Mouse (Mus musculus) heart, adult 18-20 months (tissue): ENCODE measurements around the gene Tspan10. TPM values are rescaled to one million over a fixed set of nuclear protein-coding genes. Genes with fewer than 3 reads are reported as not detected.

ENCODE experiments used
- DNase-seq, 2 experiments: peaks; one replicate each; pipeline ENCODE4 v3.0.0; 2021 to 2022; ENCODE audit warnings: mixed read lengths in 1 of 2
- total RNA-seq, 2 experiments: library from RNA; stranded (reverse); gene quantifications; 2 replicates each; pipeline ENCODE4 v1.2.3; 2021

The Tspan10 gene
- total RNA-seq, 2 experiments from 2014 or later = 1.0 to 2.3 TPM

DNA sequence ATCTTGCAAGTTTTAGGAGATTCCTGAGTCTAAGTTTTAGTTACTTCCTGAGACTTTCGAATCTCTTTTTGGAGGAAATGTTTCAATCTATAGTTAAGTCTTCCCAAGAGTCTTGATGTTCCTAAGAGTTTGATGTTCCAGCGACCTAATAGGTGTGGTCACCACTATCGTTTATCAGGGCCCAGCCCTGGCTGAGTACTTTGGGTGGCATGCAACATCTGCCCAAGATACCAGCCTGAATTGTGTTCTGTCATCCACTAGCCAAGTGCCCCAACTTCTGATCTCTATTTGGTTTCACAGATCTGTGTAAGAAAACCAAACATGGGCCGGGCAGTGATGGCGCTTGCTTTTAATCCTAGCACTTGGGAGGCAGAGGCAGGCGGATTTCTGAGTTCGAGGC, 13.0 kb downstream of the Tspan10 start:
- no peak for DNase-seq

DNA sequence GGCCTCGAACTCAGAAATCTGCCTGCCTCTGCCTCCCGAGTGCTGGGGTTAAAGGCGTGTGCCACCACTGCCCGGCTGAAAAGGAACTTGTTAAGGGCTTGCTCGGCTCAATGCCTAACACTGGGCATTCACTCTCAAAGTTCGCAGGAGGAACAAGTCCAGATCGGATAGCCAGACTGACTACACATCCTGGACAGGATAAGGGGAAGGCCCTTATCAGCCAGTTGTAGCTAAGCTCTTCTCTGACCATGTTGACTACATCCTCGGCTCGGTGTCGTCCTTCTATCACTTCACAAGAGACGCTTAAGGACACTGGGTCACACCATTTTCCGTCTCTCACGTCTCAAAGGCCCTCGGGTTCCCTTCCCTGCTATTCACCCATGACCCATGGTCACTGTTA, 14.9 kb downstream of the Tspan10 start:
- DNase-seq = no peak

- DNase-seq = peak; percentile 84 to 86
Measured at GRCm38 (mm10) chr11:120457772-120458751, 15.6 kb downstream of the Tspan10 start, which contains the start of the genes Oxld1 and Ccdc137. TSS of gene Oxld1 (minus strand) at chr11:120458068. TSS of gene Ccdc137 (plus strand) at chr11:120458115.

DNA sequence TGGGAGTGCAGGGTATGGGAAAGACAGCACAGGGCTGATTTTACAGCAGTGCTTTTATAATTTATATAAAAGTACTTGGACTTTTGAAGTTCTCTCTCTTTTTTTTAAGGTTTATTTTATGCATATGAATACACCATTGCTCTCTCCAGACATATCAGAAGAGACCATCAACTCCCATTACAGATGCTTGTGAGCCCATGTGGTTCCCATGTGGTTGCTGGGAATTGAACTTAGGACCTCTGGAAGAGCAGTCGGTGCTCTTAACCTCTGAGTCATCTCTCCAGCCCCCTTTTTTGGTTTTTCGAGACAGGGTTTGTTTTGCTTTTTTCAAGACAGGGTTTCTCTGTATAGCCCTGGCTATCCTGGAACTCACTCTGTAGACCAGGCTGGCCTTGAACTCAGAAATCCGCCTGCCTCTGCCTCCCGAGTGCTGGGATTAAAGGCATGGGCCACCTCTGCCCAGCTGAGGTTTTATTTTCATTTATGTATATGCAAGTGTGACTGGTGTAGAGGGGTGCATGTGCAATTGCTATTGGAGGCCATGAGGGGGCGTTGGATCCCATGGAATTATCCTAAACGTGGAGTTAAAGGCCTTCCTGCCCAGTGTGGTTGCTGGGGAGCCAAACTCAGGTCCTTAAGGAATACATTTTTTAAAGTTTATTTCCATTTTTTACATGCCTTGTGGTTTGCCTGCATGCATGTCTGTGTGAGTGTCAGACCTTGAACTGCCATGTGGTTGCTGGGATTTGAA, 16.6 kb downstream of the Tspan10 start:
- DNase-seq = no peak

DNA sequence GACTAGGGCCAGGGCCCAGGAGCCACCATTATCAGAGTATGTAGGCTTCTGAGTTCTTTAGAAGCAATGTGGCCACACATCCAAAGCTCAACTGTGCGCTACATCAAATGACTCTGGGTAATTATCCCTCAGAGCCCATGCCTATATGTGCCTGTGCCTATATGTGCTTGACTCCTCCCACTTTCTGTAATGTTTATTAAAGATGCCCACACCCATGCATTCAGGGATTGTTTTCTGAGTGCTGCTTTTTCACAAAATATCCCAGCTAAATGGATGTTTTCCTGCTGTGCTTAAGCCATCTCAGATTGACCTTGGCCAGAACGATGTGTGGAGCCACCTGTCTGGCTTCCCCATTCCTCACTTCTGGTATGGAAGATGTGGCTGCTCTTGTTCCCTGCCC, 21.1 kb downstream of the Tspan10 start:
- no peak for DNase-seq

GRCm38 (mm10) chr11:120464365-120464764, 21.9 kb downstream of the Tspan10 start:
- no peak for DNase-seq

DNA sequence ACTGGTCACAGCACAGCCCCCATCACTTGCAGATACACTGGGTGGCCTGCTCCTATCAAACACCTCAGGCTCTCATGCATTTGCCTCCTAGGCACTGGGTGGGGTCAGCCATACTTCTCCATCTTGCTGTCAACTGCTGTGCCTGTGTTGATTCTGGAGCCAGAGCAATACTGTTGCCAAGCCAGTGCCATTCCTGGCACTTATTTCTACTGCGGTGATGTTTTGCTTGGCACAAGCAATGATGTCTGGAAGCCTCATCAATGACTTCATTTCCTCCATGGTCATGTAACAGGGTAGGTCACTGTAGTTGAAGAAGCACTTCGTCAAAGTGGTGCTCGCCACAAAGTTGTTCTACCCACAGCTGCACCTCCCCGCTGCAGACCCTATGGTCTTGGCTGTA, 23.1 kb downstream of the Tspan10 start:
- DNase-seq = peak in 1 of 2 experiments; percentile 23

- DNase-seq = peak; percentile 94 to 97
Measured at GRCm38 (mm10) chr11:120467051-120467735, 24.7 kb downstream of the Tspan10 start, which contains the start of gene Arl16. TSS of gene Arl16 (minus strand) at chr11:120467607.

- no peak for DNase-seq
Measured at GRCm38 (mm10) chr11:120467736-120468092, 25.3 kb downstream of the Tspan10 start.

GRCm38 (mm10) chr11:120472052-120472451, 29.6 kb downstream of the Tspan10 start:
- no peak for DNase-seq

DNA sequence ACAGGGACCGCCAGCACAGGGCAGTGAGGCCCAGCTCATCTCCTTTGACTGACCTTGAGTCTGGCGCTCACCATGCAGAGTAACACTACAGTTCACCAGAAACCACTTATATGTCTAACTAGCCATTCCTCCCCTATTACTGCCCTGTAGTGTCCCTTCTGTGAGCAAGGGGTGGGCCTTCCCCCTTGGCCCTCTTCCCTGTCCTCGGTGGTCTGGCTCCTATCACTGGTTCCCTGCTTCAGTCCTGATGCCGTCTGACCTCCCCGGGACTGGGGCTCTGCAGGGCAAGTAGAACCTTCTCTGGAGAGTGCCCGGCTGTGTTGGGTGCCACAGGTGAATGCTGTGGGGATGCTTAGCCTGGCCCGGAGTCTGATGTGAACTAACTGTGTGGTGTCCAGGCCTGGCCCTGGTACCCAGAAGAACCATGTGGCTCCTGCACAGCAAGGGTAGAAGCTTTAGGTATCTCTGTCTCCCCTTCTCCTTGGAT, 41.0 kb downstream of the Tspan10 start:
- DNase-seq = no peak

DNA sequence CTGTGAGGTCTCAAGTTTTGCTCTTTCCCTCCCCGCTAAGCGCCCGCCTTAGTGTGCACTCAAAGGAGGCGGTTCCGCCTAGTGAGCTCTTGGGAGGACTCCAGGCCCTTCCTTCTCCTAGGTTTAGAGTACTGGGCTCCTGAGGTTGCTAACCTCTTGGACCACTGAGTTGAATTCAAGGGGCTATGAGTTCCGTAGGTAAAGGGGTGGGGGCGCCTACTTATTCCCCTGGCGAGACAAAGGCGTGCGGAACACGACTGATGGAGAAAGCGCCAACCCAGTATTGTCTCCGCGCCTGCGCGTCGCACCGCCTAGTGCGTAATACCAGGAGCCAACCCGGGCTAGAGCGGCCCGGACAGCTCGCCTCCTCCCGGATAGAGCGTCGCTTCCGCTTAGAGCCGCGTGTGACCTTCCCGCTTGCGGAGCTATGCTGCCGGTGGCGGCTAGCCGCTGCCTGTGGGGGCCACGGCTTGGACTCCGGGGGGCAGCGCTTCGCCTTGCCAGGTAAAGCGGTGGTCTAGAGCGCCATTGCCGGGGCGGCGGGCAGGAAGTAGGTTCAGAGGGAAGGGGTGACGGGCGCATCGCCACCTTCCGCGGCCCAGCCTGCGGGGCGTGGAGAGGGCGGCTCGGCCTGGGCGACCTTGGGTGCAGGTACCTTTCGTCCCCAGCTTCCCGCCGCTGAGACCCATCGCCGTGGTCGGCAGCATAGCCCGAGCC, 42.0 kb downstream of the Tspan10 start, which contains the start of gene Mrpl12:
Mrpl12 (plus strand) TSS at position 349 of the 717 bp plus-strand sequence.
- DNase-seq = peak; percentile 94 to 95

GRCm38 (mm10) chr11:120485251-120485650, 42.8 kb downstream of the Tspan10 start:
- DNase-seq = no peak

DNA sequence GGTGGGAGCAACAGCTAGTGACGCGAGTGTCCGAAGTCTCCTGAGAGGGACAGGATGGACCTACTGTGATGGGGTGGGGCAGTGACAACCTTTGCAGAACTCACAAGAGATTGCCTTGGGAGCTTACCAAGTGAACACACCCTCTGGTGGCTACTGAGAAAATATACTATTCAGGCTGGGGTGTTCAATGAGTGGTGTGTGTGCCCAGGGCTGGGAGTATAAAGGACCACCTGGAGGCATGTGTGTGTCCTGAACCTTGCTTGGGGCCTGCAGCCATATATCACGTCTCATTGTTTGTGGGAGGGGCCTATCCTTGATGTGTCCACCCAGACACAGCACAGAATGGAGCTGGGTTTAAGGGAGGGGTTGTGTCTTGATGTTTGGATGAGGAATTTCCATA, 46.1 kb downstream of the Tspan10 start:
- DNase-seq = no peak

DNA sequence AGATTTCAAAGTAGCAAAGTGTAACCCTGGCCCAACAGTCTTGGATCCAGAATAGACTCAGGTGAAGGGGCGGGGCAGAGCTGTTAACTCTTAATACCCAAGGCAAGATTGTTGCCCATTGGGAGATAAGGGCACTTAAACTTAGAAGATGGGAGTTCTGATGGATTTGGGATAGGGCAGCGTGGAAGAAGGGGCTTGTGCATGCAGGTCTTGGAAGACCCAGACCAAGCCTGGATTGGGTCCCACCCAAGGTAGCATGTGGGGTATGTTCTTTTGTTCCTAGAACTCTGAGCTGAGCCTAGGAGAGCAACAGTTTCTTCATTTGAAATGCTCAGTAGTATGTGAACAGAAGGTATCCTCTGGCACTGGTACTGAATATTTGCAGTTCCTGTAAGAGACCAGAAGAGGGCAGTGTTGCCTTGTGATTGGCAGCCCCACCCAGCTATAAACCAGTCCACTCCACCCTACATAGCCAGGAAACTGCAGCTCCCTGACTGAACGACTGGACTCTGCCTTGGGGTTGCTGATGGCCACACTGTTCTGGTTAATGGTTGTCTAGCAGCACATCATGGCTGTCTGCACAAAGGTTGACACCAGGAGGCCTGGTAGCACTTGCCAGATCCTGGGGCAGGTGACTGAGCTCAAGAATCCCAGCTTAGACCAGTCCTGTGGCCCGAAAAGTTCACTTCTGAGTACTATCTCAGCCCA, 46.8 kb downstream of the Tspan10 start:
- DNase-seq = peak; percentile 80 to 82

- no peak for DNase-seq
Measured at GRCm38 (mm10) chr11:120490291-120491046, 48.0 kb downstream of the Tspan10 start.

- peak; percentile 92 to 93 for DNase-seq
Measured at GRCm38 (mm10) chr11:120491317-120492023, 49.0 kb downstream of the Tspan10 start, which contains the start of gene Slc25a10. TSS of gene Slc25a10 (plus strand) at chr11:120491840.

DNA sequence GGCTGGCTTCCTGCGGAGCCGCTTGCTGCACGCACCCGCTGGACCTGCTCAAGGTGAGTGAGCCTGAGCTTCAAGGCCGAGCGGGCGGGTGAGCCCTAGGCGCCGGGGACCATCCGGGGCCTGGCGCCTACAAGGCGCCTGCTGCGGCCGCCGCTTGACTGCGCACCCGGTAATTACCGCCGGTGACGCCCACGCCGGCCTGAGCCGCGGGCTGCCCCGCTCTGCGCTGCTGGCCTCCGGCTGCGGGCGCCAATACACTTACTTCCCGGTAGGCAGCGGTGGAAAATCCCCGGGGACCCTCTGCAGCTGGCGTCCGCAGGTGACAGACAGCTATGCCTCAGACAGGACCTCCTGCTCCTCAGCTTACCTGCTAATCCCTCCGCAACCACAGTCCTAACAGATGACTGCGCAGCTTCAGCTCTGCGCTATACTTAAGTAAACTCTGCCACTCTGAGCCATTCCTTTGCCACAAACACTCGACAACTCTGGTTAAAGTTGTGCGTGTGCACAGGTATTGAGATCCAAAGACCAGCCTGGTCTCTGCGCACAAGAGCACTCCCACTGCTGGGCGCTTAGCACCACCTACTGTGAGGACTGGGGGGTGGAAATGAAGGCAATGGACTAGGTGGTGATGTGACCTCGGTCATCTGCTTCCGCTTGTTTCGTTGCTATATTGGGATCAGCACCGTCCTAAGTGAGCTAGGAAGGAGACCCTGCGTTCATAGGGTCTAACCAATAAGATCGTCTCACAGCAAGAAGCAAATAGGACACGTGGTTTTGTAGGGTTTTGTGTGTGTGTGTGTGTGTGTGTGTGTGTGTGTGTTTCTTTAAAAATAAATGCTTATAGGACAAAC, 49.8 kb downstream of the Tspan10 start:
- peak; percentile 55 to 57 for DNase-seq
